Mouse (Mus musculus): Measurements from ENCODE around the gene Eif3j1.
"Not testable (repeated sequence)": the region's sequence is repeated elsewhere in the genome, so short reads cannot be mapped to it uniquely, and the experiment has no call there.

Eif3j1 gene

DNA sequence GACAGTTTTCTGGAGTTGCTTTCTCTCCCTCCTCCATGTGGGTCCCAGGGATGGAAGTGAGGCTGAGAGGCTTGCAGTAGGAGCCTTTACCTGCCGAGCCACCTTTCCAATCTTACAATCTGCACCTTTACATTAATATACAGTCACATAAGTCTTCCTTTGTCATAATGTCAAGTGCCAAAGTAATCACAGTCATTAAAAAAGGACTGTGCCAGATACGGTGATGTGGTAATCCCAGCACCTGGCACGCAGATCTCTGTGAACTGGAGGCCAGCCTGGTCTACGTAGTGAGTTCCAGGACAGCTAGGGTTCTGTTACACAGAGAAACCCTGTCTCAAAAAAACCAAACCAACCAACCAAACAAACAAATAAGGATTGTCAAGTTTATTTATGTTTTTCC lies 65.5 kb downstream of the Eif3j1 start:
- no peak for ATAC-seq (ENCODE audit: insufficient number of reproducible peaks, low FRiP score, low TSS enrichment)

DNA sequence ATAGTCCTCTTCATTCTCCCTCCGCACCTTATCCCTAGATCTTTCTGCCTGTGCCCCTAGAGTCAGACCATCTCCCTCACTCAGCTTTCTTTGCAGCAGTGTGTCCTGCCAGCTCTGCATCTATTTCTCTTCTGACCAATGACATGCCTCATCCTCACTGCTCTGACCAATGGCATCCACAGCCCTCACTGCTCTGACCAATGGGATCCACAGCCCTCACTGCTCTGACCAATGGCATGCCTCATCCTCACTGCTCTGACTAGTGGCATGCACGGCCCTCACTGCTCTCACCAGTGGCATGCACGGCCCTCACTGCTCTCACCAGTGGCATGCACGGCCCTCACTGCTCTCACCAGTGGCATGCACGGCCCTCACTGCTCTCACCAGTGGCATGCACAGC lies 69.3 kb downstream of the Eif3j1 start:
- ATAC-seq (ENCODE audit: insufficient number of reproducible peaks, low FRiP score, low TSS enrichment): not testable (repeated sequence)

DNA sequence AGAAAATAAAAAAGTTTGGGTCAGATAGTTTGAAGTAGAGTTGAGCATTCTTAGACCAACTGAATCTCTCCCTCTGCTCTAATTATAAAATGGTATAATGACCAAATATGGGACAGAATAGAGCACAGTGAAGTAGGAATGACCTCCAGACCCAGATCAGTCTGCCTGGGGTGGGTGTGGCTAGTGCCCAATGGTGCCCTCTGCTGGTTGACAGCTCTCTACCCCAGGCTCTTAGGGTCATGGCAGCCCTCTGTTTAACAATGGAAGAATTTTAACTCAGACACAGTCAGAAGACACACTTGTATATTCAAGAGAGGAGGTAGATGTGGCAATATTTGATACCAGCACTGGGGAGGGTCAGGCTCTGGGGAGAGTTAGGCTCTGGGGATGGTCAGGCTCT lies 73.7 kb downstream of the Eif3j1 start:
- ATAC-seq (ENCODE audit: insufficient number of reproducible peaks, low FRiP score, low TSS enrichment): no peak
